Mouse (Mus musculus) gonadal fat pad, adult 2 months (tissue): ENCODE results near the gene Dbt. TPM values are rescaled to one million over a fixed set of nuclear protein-coding genes. Genes with fewer than 3 reads are reported as not detected.
"Not testable (repeated sequence)": the region's sequence is repeated elsewhere in the genome, so short reads cannot be mapped to it uniquely, and the experiment has no call there.

Source experiments
- DNase-seq: peaks from one replicate; pipeline ENCODE4 v3.0.0-alpha.2; 2012; ENCODE audit warnings: low read depth
- polyA plus RNA-seq: library from polyadenylated mRNA; depleted of rRNA; stranded (reverse); fragments of >200 nt; gene quantifications from 2 replicates; pipeline ENCODE4 v1.2.3, GENCODE M21; 2012; rRNA removed

Gene Dbt
- polyA plus RNA-seq, 1 experiment, result 17.9 TPM

GRCm38 (mm10) chr3:116542070-116542469 is 29.2 kb downstream of the Dbt start:
- DNase-seq, result no peak

DNA sequence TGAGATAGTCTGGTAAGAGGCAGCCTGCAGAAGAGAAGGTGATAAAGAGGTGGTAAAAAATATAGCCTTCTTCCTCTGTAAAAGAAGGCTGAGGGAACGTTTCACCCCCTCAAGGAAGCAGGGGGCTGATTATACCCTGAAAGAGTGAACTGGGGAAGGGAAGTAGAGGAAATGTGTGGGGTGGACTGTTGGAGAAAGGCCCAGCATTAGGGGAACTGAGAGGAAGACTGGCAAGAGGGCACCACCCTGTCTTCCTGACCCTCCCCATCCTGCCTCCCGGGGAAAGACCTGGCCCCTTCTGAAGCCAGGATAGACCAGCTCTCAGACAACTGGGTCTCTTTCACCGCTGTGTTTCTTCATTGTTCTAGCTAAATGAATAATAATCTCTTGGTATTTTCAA is 29.7 kb downstream of the Dbt start:
- no peak for DNase-seq

GRCm38 (mm10) chr3:116547430-116547829 is 34.6 kb downstream of the Dbt start:
- DNase-seq, result no peak

GRCm38 (mm10) chr3:116551362-116551761 is 38.5 kb downstream of the Dbt start:
- no peak for DNase-seq

DNA sequence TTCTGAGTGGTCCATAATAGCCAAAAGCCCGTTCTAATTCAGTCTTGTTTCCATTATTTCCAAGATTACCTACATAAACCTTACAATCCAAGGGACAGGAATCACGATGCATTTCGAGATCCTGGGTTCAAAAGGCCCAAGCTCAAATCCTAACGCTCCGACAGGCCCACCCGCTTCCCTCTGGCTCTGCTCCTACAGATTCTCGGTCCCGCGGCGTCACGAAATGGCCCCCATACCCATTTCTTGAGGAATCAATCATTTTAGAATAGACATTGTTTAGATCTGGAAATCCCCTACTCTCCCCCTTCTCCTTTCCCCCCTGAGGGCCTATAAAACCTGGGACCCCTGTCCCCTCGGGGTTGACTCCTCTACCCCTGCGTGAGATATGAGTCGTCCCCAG is 48.4 kb downstream of the Dbt start:
- not testable (repeated sequence) for DNase-seq

DNA sequence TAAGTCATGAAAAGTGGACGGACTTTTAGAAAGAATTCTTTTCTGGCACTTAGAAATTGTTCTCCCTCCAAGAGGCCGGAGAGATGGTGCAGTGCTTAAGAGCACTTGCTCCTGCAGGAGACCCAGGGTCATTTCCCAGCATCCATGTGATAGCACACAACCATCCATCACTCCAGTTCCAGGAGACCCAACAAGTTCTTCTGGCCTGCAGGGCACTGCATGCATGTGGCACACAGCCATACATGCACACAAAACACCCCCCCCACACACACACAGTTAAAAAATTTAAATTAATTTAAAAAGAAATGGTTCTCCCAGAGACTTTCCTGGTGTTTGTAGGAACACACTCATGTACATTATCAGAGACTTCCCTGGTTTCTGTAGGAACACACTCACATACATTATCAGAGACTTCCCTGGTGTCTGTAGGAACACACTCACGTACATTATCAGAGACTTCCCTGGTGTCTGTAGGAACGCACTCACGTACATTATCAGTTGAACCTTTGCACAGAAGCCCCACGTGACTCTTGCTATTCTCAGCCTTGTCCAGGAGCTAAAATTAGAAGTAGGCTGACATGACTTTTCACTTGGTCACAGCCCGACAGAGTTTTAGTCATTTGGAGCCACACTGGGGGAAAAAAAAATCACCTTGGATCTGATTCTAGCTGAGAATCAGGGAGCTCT is 49.7 kb downstream of the Dbt start, which contains the start of gene Lrrc39:
Gene Lrrc39, plus strand, starts transcription at position 566 of the 687 bp plus-strand sequence.
- DNase-seq, result no peak

- DNase-seq, result no peak
Measured at GRCm38 (mm10) chr3:116563095-116563492, 50.2 kb downstream of the Dbt start.

DNA sequence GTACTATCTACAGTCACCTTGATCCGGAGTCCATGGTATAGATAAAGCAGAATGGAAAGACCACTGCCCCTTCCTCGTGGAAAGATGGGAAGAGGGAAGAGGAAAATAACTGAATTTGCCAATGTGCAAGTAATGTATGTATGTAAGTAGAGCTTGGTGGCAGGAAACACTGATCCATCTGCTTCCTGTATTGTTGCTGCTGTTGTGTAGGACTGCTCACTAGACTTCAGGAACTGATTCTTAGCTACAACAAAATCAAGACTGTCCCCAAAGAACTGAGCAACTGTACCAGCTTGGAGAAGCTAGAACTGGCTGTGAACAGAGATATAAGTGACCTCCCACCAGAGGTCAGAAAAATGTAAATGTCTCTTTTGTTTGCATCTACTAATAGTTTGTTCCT is 57.8 kb downstream of the Dbt start:
- no peak for DNase-seq

DNA sequence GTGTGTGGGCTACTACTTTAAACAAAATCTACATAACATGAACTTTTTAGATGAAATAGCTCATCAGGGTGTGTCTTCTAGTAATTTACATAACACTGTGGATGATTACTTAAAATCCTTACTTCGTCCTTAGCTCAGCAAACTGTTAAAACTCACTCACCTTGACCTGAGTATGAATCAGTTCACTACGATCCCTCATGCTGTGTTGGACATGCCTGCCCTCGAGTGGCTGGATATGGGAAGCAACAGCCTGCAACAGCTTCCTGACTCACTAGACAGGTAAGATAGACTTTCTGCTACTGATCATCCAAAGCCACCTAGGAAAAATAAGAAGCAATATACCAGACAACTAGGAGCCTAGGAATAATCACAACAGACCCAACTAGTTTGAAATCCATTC is 64.4 kb downstream of the Dbt start:
- DNase-seq, result no peak

GRCm38 (mm10) chr3:116582201-116582600 is 69.3 kb downstream of the Dbt start:
- no peak for DNase-seq

GRCm38 (mm10) chr3:116594076-116594727 is 81.3 kb downstream of the Dbt start:
- no peak for DNase-seq

- peak; percentile 79 for DNase-seq
Measured at GRCm38 (mm10) chr3:116594728-116595602, 82.1 kb downstream of the Dbt start, which contains the start of gene Sass6. Gene Sass6 (plus strand): TSS chr3:116594982.

DNA sequence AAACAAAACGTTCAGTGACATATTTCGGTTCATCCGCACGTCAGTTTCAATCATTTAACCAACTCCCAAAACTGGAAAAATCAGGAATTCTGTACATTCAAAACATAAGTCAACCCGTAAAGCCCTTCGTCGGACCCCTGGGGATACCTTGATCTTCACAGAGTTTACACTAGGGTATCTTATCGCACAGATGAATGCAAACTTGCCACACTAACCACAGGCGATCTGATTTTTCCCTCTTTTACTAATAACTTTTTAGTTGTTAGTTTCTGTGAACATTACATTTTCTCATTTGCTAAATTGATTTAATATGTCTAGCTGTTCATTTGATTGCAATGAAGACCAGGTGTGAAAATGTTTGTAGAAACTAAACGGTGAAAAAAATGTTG is 82.7 kb downstream of the Dbt start:
- DNase-seq, result no peak

Other genes with a start within 250 kb of the Dbt start
- gene Cdc14a, start 89.0 kb upstream of the Dbt start, polyA plus RNA-seq, result 3.0 and 3.7 TPM in 2 replicates
- 25.8 and 28.0 TPM in 2 replicates for gene Rtca, start 4.9 kb upstream of the Dbt start, polyA plus RNA-seq
- 4.5 and 7.1 TPM in 2 replicates for gene Lrrc39, start 49.9 kb downstream of the Dbt start, polyA plus RNA-seq
- gene Sass6, start 81.9 kb downstream of the Dbt start, polyA plus RNA-seq, result 0.90 and 1.1 TPM in 2 replicates
- gene Trmt13, start 101.5 kb downstream of the Dbt start, polyA plus RNA-seq, result 4.9 and 5.8 TPM in 2 replicates
- 33.6 and 34.1 TPM in 2 replicates for gene Mfsd14a, start 149.6 kb downstream of the Dbt start, polyA plus RNA-seq
- gene Gm43191, start 168.2 kb downstream of the Dbt start, polyA plus RNA-seq, result not detected in 2 replicates
- 10.5 and 11.5 TPM in 2 replicates for gene Slc35a3, start 199.8 kb downstream of the Dbt start, polyA plus RNA-seq